Mouse (Mus musculus) kidney, adult 11 months (tissue): ENCODE measurements at regions not wholly inside any gene's neighbourhood (a gene's known extent, or its start where the extent isn't known, plus 50 kb on each side); places are given as distances from the start of the nearest gene placed in this dataset.
A peak's percentile ranks its signal among the peaks of the same experiment; 100 is the strongest.

Experiments
- DNase-seq: peaks from one replicate; pipeline ENCODE4 v3.0.0; 2022

- DNase-seq = no peak
Measured at GRCm38 (mm10) chr10:26434586-26434985, 58.8 kb upstream of the L3mbtl3 start.

GRCm38 (mm10) chr10:26440720-26441119, 64.9 kb upstream of the L3mbtl3 start:
- DNase-seq = no peak

- peak; percentile 27 for DNase-seq
Measured at GRCm38 (mm10) chr10:26484311-26484710, 108.5 kb upstream of the L3mbtl3 start.

GRCm38 (mm10) chr10:26491351-26491750, 115.6 kb upstream of the L3mbtl3 start:
- no peak for DNase-seq

GRCm38 (mm10) chr10:26492146-26492545, 116.4 kb upstream of the L3mbtl3 start:
- DNase-seq = no peak

GRCm38 (mm10) chr10:26492856-26493484, 117.2 kb upstream of the L3mbtl3 start:
- DNase-seq = no peak

- no peak for DNase-seq
Measured at GRCm38 (mm10) chr10:26493801-26494200, 118.0 kb upstream of the L3mbtl3 start.

- DNase-seq = peak; percentile 21
Measured at GRCm38 (mm10) chr10:26494380-26494781, 118.6 kb upstream of the L3mbtl3 start.

GRCm38 (mm10) chr10:26500265-26500935, 124.6 kb upstream of the L3mbtl3 start:
- DNase-seq = no peak

GRCm38 (mm10) chr10:26520879-26521278, 145.1 kb upstream of the L3mbtl3 start:
- no peak for DNase-seq

GRCm38 (mm10) chr10:26525848-26526546, 150.2 kb upstream of the L3mbtl3 start:
- DNase-seq = no peak

GRCm38 (mm10) chr10:26540189-26540588, 164.4 kb upstream of the L3mbtl3 start:
- DNase-seq = no peak

- DNase-seq = no peak
Measured at GRCm38 (mm10) chr10:26544061-26544460, 168.3 kb upstream of the L3mbtl3 start.

GRCm38 (mm10) chr10:26544796-26545195, 169.0 kb upstream of the L3mbtl3 start:
- no peak for DNase-seq

- DNase-seq = no peak
Measured at GRCm38 (mm10) chr10:26556246-26556645, 180.5 kb upstream of the L3mbtl3 start.

GRCm38 (mm10) chr10:26558118-26558517, 182.3 kb upstream of the L3mbtl3 start:
- no peak for DNase-seq

GRCm38 (mm10) chr10:26559323-26559722, 183.6 kb upstream of the L3mbtl3 start:
- no peak for DNase-seq

- DNase-seq = no peak
Measured at GRCm38 (mm10) chr10:26560456-26560855, 184.7 kb upstream of the L3mbtl3 start.

GRCm38 (mm10) chr10:26564462-26564861, 188.7 kb upstream of the L3mbtl3 start:
- no peak for DNase-seq

GRCm38 (mm10) chr10:26567613-26568012, 185.6 kb upstream of the Arhgap18 start:
- DNase-seq = no peak

GRCm38 (mm10) chr10:26570468-26570867, 182.8 kb upstream of the Arhgap18 start:
- DNase-seq = no peak

GRCm38 (mm10) chr10:26571377-26571776, 181.8 kb upstream of the Arhgap18 start:
- DNase-seq = no peak

- no peak for DNase-seq
Measured at GRCm38 (mm10) chr10:26576153-26576552, 177.1 kb upstream of the Arhgap18 start.

- DNase-seq = no peak
Measured at GRCm38 (mm10) chr10:26577087-26577486, 176.1 kb upstream of the Arhgap18 start.
